Mouse (Mus musculus) embryo, embryonic 11 days (tissue): ENCODE data around the gene Cacna1c.
A peak's percentile ranks its signal among the peaks of the same experiment; 100 is the strongest.
"Not testable (repeated sequence)": the region's sequence is repeated elsewhere in the genome, so short reads cannot be mapped to it uniquely, and the experiment has no call there.

Experiments used
- DNase-seq: peaks from one replicate; pipeline ENCODE4 v3.0.0-alpha.2; 2015

Cacna1c gene

DNA sequence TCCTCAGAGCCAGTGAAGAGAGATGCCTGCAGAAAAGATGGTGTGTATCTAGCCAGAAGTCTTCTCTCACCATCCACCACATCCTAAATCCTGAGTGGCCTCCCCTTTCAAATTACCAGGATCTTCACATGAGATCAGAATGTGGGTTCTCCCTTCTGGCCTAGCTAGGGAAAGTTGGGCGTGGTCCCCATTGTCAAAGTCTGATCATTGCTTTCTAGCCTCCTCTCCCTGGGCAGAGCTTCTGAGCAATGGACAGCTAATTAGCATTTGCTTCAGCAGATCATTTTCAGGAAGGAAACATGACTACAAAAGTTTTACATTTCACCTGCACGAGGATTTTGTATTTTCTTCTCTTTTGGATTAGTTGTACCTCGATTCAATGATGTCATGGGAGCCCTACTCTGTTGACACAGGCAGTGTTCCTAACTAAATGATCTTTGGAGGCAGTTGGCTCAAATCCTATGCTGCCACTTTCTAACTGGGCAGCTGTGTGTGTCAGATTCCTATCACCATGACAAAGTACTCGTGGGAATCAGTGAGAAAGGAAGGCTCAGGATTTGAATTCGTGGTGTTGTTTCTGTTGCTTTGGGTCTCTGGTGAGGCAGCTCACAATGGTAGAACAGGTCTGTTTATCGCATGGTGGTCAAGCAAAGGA, 554.4 kb downstream of the Cacna1c start:
- DNase-seq, result no peak

DNA sequence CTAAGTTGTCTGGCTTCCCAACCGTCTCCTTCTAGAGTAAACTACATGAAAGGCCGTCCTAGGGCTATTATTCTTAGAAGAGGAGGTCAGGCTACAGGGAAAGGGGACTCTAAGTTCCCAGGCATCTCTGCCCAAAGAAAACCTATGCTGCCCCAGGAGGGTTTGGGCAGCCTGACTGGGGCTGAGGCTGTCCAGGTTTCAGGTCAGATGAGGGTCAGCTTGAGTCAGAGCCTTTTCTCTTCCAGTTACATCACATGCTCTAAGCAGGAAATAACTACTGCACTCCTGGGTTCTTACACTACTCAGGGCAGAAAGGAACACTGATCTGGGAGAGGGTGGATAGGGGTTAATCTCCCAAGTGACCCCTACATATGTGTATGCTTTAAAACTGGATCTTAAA, 556.4 kb downstream of the Cacna1c start:
- peak; percentile 7 for DNase-seq

DNA sequence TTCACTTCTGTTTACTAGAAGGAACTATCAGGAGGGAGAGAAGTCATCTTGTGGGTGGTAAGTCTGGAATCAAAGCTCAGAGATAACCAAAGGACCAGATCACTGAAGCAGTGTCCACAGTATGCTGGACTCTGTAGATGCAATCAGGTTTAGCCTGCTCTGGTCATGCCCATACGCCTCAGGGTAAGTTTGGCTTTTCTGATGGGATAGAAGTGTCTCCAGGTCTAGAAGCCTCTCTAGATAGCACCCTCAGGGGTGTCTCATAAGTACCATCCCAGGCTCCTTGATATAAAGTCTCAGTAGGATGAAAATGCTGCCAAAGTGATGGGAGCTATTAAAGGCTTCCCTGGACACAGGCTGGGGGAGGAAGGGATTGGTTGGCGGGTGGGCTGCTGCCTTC, 557.3 kb downstream of the Cacna1c start:
- no peak for DNase-seq

DNA sequence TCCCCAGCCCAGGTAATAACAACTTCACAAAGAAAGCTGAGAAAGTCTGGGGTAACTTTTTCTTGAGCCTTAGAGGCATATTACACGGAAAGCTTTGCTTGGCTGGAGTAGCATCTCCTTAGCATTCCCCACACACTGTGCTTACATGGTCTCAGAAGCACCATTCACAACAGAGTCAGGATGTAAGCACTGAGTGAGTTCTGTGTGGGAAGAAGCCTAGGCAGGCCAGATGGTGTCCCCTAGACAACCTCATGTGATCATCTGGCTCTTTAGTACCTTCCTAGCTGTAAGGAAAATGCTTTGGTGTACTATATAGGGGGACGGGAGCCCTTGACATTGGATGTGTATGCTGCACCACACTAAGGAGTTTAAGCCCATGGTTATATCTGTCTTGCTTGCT, 563.7 kb downstream of the Cacna1c start:
- no peak for DNase-seq

DNA sequence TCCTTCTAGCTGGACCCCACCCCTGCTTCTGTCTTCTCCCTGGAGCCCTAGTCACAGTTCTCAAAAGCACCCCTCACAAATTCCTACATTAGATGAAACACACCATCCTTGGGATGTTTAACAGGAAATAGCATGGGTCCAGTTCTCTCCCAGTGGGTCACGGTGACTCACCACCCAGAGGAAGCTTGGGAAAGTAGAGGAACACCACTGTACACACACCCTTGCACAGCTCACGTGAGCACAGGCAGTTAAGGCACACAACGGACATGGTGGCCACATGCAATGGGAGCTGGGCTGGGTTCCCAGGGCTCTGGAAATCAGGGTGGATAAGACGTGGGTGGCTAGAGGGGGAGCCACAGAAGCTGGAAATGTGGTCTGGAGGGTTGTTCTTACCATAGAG, 566.2 kb downstream of the Cacna1c start:
- DNase-seq, result no peak

DNA sequence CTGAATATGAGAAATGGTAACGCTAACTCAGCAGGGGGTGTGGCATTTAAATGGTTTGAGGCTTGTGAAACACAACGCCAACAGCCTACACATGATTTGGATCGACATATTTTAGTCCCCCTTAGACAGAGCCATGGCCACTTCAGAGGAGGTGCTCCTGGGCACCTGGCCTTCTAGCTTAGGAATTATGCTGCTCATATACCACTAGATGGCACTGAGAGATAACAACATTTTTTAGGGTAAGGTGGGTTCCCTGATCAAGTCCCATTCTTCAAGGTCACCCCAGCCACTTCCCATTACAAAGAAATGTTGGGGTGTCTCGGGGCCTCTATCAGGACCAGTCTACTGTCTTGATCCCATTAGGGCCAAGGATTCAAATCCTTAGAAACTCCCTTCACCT, 570.0 kb downstream of the Cacna1c start:
- DNase-seq, result peak; percentile 32

DNA sequence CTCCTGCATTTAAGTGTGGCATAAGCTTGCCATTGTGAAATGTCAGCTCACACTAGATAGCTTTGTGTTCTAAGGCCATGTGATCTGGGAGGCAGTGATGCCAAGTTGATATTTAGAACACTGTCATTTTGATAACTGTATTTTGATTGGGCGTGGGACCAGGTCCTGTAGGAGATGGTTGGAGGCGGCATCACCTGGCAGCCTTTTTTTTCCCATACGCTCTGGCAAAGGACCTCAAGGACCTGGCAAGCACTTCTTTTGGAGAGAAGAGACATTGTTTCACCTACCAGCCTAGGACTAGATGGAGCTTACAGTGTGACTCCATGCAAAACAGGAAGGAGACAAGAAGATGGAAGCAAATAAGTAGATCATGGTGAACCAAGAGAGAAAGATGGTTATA, 572.6 kb downstream of the Cacna1c start:
- no peak for DNase-seq

DNA sequence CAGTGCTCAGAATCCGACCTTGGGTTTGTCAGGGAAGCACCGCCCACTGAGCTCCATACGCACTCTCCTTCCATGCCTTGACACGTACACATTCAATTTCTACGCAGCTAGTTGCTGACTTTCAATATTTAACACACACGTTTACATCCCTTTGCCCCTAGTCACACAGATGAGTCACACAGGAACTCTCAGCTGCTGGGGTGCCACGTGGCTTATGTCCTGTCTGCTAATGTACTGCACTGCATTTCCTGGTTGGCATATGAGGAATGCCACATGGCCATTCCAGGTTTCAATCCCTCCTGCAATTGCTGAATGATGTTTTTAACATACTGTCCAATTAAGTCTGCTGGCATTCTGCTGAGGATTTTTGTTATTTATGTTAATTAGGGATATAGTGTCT, 574.4 kb downstream of the Cacna1c start:
- DNase-seq, result no peak

DNA sequence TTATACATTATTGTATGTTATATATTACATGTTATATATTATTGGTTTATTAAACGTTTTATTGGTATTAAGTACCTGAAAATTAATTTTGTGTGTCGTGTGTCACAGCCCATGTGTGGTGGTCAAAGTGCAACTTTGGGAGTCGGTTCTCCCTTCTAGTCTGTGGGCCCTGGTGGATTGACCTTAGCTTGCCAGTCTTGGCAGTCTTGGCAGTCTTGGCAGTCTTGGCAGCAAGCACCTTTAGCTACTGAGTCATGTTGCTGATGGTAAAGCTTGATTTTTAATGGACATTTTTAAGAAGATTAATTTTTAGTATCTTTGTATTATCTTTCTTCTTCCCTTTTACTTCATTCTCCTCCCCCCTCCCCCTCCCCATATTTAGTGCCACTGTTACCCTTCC, 574.8 kb downstream of the Cacna1c start:
- DNase-seq, result no peak

DNA sequence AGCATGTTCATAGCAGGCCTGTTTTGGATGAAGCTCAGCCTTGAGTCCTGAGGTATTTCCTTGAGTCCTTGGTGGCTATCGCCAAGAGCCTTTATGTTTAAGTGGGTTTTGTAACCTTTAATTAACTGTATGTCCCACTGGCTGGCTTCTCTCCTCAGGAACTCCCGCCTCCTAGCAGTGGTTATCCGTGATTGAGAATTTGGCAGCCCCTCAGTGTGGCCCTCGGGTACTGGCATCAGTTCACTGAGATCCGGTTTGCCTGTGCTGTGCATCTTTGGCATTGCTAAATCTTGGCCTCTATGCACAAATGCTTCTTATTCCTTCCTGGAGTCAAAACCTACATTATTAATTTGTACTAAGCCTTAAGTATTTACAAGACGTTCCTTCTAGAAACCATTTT, 587.3 kb downstream of the Cacna1c start:
- DNase-seq, result no peak

DNA sequence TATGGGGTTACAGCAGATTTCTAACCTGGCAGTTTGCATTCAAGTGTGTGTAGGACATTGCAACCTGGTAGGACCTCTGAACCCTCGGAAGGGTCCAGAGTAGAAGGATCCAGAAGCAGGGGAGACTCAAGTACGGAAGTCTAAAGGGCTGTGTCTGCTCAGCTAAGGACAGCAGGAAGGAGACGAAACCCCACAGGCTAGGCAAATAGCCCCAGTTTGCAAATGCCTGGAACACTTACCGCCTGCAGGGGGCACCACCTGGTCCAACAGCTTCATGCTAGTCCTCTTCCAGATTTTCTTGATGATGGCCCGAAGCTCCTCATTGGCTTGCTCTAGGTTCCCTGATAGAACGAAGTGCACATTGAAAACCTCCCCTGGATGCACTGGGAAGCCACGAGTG, 590.2 kb downstream of the Cacna1c start:
- DNase-seq, result peak; percentile 13

DNA sequence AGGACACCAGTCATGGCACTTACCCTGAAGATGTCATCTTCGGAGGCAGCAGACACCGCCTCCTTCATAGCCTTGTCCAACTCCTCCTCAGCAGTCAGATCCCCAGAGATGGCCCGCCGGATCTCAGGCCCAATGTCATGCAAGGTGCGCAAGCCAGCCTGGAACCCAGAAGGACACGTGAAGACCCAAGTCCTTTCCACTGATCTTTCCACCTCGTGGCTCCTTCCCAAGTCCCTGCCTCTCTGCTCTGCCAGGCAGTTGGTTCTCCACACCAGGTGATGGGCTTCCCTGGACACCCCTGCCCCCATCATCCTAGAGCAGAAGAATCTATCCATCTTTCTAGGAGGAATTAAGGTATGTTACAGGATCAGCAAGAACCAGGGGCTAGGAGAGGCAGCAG, 592.4 kb downstream of the Cacna1c start:
- DNase-seq, result no peak

DNA sequence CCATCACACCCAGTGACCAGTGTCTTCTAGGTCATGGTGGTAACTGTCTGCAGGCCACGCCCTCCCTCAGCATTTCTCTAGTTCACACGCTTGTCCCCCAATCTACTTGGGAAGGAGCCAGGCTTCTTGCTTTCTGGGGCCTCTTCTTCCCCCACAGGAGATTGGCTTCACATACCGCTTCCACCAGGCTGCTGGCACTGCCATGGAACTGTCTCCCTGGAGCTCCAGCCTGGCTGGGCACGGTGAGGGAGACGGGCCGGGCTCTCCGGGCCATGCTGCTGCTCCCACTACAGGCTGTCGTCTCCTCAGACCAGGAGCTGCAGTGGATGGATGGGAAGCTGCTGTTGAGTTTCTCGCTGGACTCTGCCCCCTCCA, 600.5 kb downstream of the Cacna1c start:
- no peak for DNase-seq

DNA sequence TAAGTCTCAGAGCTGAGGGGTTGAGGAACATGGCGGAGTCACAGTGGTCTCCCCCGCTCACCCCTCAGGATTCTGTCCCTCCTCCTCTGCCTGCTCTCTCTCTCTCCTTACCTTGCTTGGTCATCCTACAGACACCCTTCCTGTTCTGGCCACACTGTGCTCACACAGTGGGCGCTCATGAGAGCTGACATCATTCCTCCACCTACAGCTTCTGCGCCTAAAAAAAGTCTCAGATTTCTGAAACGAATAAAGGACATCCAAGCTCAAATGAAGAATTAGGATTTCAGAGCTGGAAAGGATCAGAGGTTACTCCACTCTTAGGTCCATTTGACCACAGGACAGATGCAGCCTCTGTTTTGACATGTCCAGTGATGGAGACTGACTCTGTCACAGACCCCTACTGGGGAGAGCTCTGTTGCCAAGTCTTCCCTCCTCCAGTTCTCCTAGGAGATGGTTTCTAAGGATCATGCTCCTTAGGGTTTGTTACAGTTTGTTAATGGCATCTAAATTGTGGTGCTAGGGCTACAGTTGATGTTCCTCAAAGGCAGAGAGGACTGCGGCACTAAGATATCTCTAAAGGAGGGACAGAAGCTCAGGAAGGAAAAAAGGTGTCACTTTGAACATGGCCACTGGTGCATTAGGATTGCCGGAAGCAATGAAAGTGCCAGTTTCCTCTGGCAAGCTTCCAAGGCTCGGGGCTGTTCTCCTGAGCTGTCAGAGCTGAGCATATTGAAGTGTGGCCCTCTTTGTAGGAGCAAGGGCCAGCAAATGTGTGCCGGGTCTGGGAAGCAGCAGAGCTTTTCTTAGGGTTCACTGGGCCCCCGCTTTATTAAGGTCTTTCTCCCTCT, 601.2 kb downstream of the Cacna1c start:
- DNase-seq, result no peak

DNA sequence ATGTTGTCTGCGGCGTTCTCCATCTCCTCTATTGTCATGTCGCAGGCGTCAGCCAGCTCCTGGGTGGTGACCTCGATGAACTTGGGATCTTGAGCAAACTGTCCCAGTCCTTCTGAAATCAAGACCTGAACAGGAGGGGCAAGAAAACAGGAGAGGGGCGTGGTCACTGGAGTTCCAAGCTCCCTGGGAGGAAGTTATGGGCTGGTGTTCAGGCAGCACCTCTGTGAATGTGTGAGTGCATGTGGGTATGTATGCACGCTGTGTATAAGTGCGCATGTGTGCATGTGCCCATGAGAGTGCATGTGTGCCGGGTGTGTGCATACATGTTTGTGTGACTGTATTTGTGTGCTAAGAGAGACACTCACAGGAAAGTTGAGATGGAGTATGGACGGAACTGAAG, 602.1 kb downstream of the Cacna1c start:
- peak; percentile 39 for DNase-seq

DNA sequence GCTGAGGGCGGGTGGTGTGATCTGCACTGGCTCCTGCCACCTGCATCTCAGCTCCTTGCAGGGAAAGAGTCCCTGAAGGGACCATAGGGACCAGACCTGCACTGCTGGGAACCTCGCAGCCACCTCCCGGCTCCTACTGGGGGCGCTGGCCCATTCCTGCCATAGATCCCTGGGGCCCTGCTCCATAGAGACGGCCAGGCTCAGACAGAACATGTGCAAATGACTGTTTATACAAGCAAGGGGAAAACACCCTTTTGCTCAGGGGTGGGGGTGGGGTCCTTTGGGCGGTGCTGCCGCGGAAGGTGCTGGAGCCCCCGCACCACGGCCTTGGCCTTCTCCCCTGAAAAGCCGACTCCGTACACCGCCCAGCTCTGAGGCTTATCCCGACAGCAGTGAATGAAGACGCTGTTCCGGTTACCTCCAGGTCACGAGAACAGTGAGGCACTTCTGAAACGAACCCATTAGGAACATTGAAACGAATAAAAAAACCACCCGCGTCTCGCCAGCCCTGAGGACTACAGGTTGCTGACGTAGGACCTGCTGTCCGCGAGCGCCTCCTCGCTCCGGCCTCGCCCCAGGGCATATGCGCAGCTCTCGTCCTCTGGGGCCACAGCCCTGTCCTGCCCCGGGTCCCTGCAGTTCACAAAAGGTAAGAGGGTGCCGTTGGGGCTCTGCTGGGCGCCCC, 602.7 kb downstream of the Cacna1c start:
- DNase-seq, result peak; percentile 62

DNA sequence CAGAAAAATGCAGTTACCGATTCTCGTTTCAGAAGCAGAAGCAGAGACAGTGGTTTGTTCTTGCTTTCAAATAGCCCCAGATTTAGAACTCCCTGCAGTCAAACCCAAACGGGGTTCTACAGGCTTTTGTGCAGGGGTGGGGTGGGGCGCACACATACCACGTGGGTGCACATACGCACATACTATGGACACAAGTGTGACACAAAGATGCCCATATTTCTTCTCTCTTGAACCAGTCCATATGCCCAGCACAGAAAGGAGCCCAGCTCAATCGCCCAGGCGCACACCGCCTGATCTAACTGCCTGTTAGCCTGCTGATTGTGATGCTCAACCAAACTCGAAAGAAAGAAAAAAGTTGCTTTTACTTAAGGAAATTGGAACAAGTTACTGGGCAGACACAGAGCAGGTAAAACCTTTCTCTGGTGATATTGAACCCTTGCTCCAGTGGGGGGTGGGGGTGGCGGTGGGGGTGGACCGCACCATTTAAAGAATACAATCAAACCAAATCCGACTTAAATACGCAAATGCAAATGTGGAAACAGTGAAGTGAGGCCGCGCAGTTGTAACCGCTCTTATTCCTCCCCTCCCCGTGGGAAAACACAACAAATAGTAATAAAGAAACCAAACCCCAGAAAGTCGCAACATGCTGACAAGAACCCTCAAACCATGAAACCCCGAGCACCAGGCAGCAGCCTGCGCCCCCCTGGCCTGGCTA, 603.4 kb downstream of the Cacna1c start:
- peak; percentile 9 for DNase-seq

DNA sequence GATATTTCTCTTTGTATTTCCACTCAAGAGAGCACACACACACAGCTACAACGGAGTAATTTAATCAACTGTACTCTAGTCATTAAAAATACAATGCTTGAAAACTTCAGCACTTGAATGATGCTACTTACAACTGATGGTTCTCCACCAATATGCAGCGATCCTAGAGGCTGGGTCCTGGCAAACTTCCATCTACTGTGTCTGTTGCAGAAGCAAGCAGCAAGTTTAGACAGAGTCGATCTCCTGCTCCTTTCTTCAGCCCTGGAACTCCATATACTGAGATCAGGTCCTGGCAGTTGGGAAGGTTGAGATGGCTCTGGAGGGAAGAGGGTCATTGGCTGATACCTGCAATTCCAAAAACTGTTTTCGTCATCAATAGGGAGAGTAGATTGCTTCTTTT, 617.5 kb downstream of the Cacna1c start:
- not testable (repeated sequence) for DNase-seq

DNA sequence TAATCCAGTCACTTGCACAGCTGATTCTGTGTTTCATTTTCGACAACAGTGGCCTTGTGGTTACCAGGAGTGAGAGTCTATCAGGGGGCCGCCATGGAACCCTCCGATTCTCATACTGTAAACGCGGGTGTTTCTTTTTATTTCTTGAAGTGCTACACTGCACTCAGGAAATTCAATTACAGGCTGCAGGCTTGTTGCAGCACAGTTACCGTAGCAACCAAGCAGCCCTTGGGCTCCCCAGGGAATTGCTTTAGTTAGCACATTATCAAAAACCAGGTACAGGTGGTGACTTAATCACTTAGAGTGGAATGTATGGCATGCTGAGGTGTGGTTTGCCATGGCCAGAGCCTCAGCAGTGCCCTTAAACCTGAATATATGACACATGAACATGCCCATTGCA, 621.9 kb downstream of the Cacna1c start:
- DNase-seq, result peak; percentile 28

DNA sequence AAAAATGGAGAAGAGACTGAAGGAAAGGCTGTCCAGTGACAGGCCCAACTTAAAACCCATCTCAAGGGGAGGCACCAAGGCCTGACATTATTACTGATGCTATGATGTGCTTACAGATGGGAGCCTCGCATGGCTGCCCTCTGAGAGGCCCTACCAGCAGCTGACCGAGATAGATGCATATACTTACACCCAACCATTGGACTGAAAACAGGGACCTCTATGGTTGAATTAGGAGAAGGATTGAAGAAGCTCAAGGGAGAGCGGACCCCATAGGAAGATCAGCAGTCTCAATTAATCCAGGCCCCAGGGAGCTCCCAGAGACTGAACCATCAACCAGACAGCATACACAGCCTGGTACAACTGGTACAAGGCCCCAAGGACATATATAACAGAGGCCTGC, 628.4 kb downstream of the Cacna1c start:
- no peak for DNase-seq

DNA sequence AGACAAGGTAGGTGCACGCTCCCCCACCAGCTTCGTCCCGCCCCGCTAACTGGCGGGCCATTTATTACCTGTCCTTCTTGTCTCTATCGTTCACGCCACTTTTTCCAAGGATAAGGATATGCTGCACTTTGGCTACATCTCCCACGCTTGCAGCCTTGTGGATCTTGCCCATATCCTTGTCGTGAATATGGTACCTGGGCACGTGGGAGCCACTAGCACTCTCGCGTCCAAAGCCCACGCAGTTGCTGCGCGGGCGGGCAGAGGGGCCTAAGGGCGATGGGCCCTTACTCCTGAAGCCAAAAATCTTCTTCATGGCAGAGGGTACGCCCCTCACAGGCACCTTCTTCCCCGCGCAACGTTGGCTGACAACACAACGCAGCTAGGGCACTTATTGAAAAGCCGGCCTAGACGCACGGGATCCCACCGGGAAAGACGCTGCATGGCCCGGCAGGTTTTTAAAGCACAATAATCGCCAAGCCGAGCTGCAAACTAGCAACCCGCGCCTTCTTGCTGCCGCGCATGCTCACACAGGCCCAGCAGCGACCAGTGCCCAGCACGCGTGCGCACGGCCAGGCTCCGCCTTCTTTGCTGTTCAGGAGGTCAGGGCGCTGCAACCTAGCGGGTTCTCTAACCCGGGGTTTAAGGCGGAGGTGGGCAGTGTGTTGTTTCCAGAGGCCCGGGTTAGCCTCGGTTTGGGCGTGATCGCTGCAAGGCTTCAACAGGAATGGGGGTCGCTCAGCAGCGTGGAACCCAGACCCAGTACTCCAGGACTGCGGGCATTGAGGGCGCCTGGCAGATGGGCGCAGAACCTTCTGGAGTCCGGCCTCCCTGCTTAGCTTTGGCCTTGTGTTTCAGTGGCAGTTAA, 634.2 kb downstream of the Cacna1c start, which contains the start of gene Ankrd26:
TSS of gene Ankrd26 (minus strand) at position 482 of the 865 bp plus-strand sequence.
- DNase-seq, result peak; percentile 94

DNA sequence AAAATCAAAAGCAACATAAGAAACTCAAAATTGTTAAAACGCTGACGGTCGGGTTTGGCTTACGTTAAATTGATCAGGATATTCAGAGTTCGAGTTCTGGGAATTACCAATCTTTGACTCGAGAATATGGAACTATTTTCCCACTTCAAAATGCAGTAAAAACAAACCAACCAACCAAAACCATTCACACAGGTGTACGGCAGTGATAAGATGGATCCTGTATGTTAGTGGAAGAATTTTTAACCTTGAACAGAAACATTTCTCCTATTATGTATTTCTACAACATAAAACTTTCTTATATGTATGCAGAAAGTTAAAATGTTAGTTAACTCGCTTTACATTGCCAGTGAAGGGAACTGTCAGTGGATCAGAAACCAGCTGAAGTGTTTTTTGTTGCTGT, 635.0 kb downstream of the Cacna1c start:
- no peak for DNase-seq
